Mouse (Mus musculus) midbrain, embryonic 12.5 days (tissue): ENCODE results near the gene Stag1. TPM values are rescaled to one million over a fixed set of nuclear protein-coding genes. Genes with fewer than 3 reads are reported as not detected.
"Not testable (repeated sequence)": the region's sequence is repeated elsewhere in the genome, so short reads cannot be mapped to it uniquely, and the experiment has no call there.

Source experiments
- ATAC-seq: fragments of 200-750 bp; cut with Nextera tagmentation; 2 replicates; pipeline ENCODE4 v1.8.0; 2017; ENCODE audit warnings: low read depth, moderate TSS enrichment, moderate library complexity; ENCODE audit not compliant: low FRiP score
- H3K27ac ChIP-seq: fragments of 300-500 bp; sonication (generic); replicated peaks from 2 replicates; pipeline ENCODE4 v1.5.1; 2016; ENCODE audit warnings: mild to moderate bottlenecking
- H3K27me3 ChIP-seq: fragments of 300-500 bp; sonication (generic); 2 replicates; pipeline ENCODE4 v1.6.1; 2016; ENCODE audit warnings: mild to moderate bottlenecking
- H3K36me3 ChIP-seq: fragments of 300-500 bp; sonication (generic); 2 replicates; pipeline ENCODE4 v1.6.1; 2016
- H3K4me1 ChIP-seq: fragments of 300-500 bp; sonication (generic); 2 replicates; pipeline ENCODE4 v1.6.1; 2016
- H3K4me2 ChIP-seq: fragments of 300-500 bp; sonication (generic); replicated peaks from 2 replicates; pipeline ENCODE4 v1.6.1; 2016; ENCODE audit warnings: mild to moderate bottlenecking, moderate library complexity
- H3K4me3 ChIP-seq: fragments of 300-500 bp; sonication (generic); 2 replicates; pipeline ENCODE4 v1.5.1; 2016; ENCODE audit warnings: mild to moderate bottlenecking
- H3K9ac ChIP-seq: fragments of 300-500 bp; sonication (generic); replicated peaks from 2 replicates; pipeline ENCODE4 v1.6.1; 2016; ENCODE audit warnings: mild to moderate bottlenecking, moderate library complexity
- H3K9me3 ChIP-seq: fragments of 300-500 bp; sonication (generic); 2 replicates; pipeline ENCODE4 v1.6.1; 2016; ENCODE audit warnings: mild to moderate bottlenecking
- WGBS: fragments of 180-500 bp; shearing (Covaris S2); methylation state at CpG from one replicate; pipeline ENCODE4 v1.1.7; 2016; 5-methylcytosine and 5-hydroxymethylcytosine counted together
- polyA plus RNA-seq: library from polyadenylated mRNA; unstranded; fragments of >200 nt; fragmentation: Nextera tagmentation; extraction: Ambion mirVana; gene quantifications from 2 replicates; pipeline ENCODE4 v1.2.1, GENCODE M21; 2016

Gene Stag1
- polyA plus RNA-seq, 1 experiment from 2014 or later = 63.6 TPM

GRCm38 (mm10) chr9:100707644-100708043, 110.0 kb downstream of the Stag1 start:
- no peak for ATAC-seq
- Histone ChIP-seq H3K4me2 (no peak overlapping the region), H3K27me3 (no peaks in the 10 kb centered on the region), H3K27ac (no peak overlapping the region), H3K36me3 (no peaks in the 10 kb centered on the region), H3K9ac (no peak overlapping the region), H3K9me3 (no peaks in the 10 kb centered on the region), H3K4me3 (no peak overlapping the region), H3K4me1 (no peaks in the 10 kb centered on the region)
- WGBS = 90% methylated on average over 1 of the region's 1 CpGs

- no peak overlapping the region for H3K9ac ChIP-seq
- no peaks in the 10 kb centered on the region for H3K27me3 ChIP-seq
- H3K9me3 ChIP-seq = no peaks in the 10 kb centered on the region
- no peak overlapping the region for H3K4me3 ChIP-seq
- no peak for ATAC-seq
- H3K4me1 ChIP-seq = no peaks in the 10 kb centered on the region
- WGBS = 84% methylated on average over 2 of the region's 2 CpGs
- H3K27ac ChIP-seq = no peak overlapping the region
- no peak overlapping the region for H3K4me2 ChIP-seq
- H3K36me3 ChIP-seq = no peaks in the 10 kb centered on the region
Observed at GRCm38 (mm10) chr9:100711665-100712064, 114.1 kb downstream of the Stag1 start.

GRCm38 (mm10) chr9:100724832-100725231, 127.2 kb downstream of the Stag1 start:
- H3K27me3 ChIP-seq, ATAC-seq: not testable (repeated sequence)
- WGBS = 100% methylated on average over 2 of the region's 2 CpGs

GRCm38 (mm10) chr9:100731839-100732238, 134.2 kb downstream of the Stag1 start:
- no peak for ATAC-seq
- 100% methylated on average over 1 of the region's 1 CpGs for WGBS
- Histone ChIP-seq H3K4me3 (no peak overlapping the region), H3K4me2 (no peak overlapping the region), H3K4me1 (0 out of 2 replicates have a peak, but pooled peaks cover 5% of the 10 kb centered on the region), H3K27me3 (no peaks in the 10 kb centered on the region), H3K9me3 (no peaks in the 10 kb centered on the region), H3K9ac (no peak overlapping the region), H3K36me3 (no peaks in the 10 kb centered on the region), H3K27ac (no peak overlapping the region)

More at GRCm38 (mm10) chr9:100724832-100725231, 127.2 kb downstream of the Stag1 start:
- H3K9me3 ChIP-seq, H3K27ac ChIP-seq, H3K4me2 ChIP-seq, H3K4me1 ChIP-seq, H3K36me3 ChIP-seq, H3K9ac ChIP-seq, H3K4me3 ChIP-seq: not testable (repeated sequence)

GRCm38 (mm10) chr9:100733907-100734440, 136.4 kb downstream of the Stag1 start:
- Histone ChIP-seq H3K4me2 (no peak overlapping the region), H3K27ac (no peak overlapping the region), H3K4me3 (no peak overlapping the region), H3K4me1 (0 out of 2 replicates have a peak, but pooled peaks cover 5% of the 10 kb centered on the region), H3K36me3 (no peaks in the 10 kb centered on the region), H3K27me3 (no peaks in the 10 kb centered on the region), H3K9me3 (no peaks in the 10 kb centered on the region), H3K9ac (no peak overlapping the region)
- 81% methylated on average over 6 of the region's 6 CpGs for WGBS
- ATAC-seq = no peak

- ATAC-seq = no peak
- Histone ChIP-seq H3K27me3 (no peaks in the 10 kb centered on the region), H3K9ac (no peak overlapping the region), H3K27ac (no peak overlapping the region), H3K9me3 (no peaks in the 10 kb centered on the region), H3K4me1 (0 out of 2 replicates have a peak, but pooled peaks cover 5% of the 10 kb centered on the region), H3K4me3 (no peak overlapping the region), H3K36me3 (no peaks in the 10 kb centered on the region), H3K4me2 (no peak overlapping the region)
- 72% methylated on average over 4 of the region's 4 CpGs for WGBS
Observed at GRCm38 (mm10) chr9:100735993-100736645, 138.5 kb downstream of the Stag1 start.

- no peak overlapping the region for H3K27ac ChIP-seq
- H3K27me3 ChIP-seq = no peaks in the 10 kb centered on the region
- H3K9me3 ChIP-seq = no peaks in the 10 kb centered on the region
- H3K9ac ChIP-seq = no peak overlapping the region
- ATAC-seq = no peak
- no peaks in the 10 kb centered on the region for H3K36me3 ChIP-seq
- no peak overlapping the region for H3K4me3 ChIP-seq
- no peak overlapping the region for H3K4me2 ChIP-seq
- 0 out of 2 replicates have a peak, but pooled peaks cover 5% of the 10 kb centered on the region for H3K4me1 ChIP-seq
Observed at GRCm38 (mm10) chr9:100736646-100737031, 139.0 kb downstream of the Stag1 start.

GRCm38 (mm10) chr9:100777238-100777637, 179.6 kb downstream of the Stag1 start:
- not testable (repeated sequence) for H3K4me1 ChIP-seq, H3K4me2 ChIP-seq, H3K9ac ChIP-seq, ATAC-seq, H3K27me3 ChIP-seq, H3K27ac ChIP-seq, H3K36me3 ChIP-seq, H3K9me3 ChIP-seq, H3K4me3 ChIP-seq
- WGBS = 78% methylated on average over 2 of the region's 2 CpGs

- Histone ChIP-seq H3K9ac (no peak overlapping the region), H3K27ac (no peak overlapping the region), H3K4me3 (no peak overlapping the region), H3K4me1 (no peaks in the 10 kb centered on the region), H3K27me3 (no peaks in the 10 kb centered on the region), H3K9me3 (no peaks in the 10 kb centered on the region), H3K4me2 (no peak overlapping the region), H3K36me3 (0 out of 2 replicates have a peak, but pooled peaks cover 3% of the 10 kb centered on the region)
- 90% methylated on average over 4 of the region's 4 CpGs for WGBS
- no peak for ATAC-seq
Observed at GRCm38 (mm10) chr9:100865984-100866383, 268.4 kb downstream of the Stag1 start.

- Histone ChIP-seq H3K9me3 (no peaks in the 10 kb centered on the region), H3K36me3 (0 out of 2 replicates have a peak, but pooled peaks cover 3% of the 10 kb centered on the region), H3K27ac (no peak overlapping the region), H3K4me2 (no peak overlapping the region), H3K4me1 (no peaks in the 10 kb centered on the region), H3K4me3 (no peak overlapping the region), H3K9ac (no peak overlapping the region), H3K27me3 (no peaks in the 10 kb centered on the region)
- no peak for ATAC-seq
Observed at GRCm38 (mm10) chr9:100869635-100870034, 272.0 kb downstream of the Stag1 start.

GRCm38 (mm10) chr9:100896111-100896510, 298.5 kb downstream of the Stag1 start:
- 97% methylated on average over 1 of the region's 1 CpGs for WGBS
- Histone ChIP-seq H3K9ac (no peak overlapping the region), H3K27ac (no peak overlapping the region), H3K4me2 (no peak overlapping the region), H3K27me3 (no peaks in the 10 kb centered on the region), H3K9me3 (no peaks in the 10 kb centered on the region), H3K36me3 (0 out of 2 replicates have a peak, but pooled peaks cover 3% of the 10 kb centered on the region), H3K4me1 (no peaks in the 10 kb centered on the region), H3K4me3 (no peak overlapping the region)
- no peak for ATAC-seq

- 0 out of 2 replicates have a peak, but pooled peaks cover 3% of the 10 kb centered on the region for H3K36me3 ChIP-seq
- WGBS = 91% methylated on average over 4 of the region's 4 CpGs
- no peak overlapping the region for H3K4me3 ChIP-seq
- no peaks in the 10 kb centered on the region for H3K9me3 ChIP-seq
- no peaks in the 10 kb centered on the region for H3K4me1 ChIP-seq
- H3K27ac ChIP-seq = no peak overlapping the region
- H3K27me3 ChIP-seq = no peaks in the 10 kb centered on the region
- H3K9ac ChIP-seq = no peak overlapping the region
- no peak overlapping the region for H3K4me2 ChIP-seq
- no peak for ATAC-seq
Observed at GRCm38 (mm10) chr9:100898042-100898441, 300.4 kb downstream of the Stag1 start.
